Mouse (Mus musculus) hindbrain, postnatal 0 days (tissue): ENCODE measurements around the gene Pcsk1n. TPM values are rescaled to one million over a fixed set of nuclear protein-coding genes. Genes with fewer than 3 reads are reported as not detected.

Source experiments
- ATAC-seq: fragments of 200-750 bp; cut with Nextera tagmentation; 2 replicates; pipeline ENCODE4 v1.8.0; 2017; ENCODE audit warnings: mild to moderate bottlenecking, moderate TSS enrichment, moderate library complexity
- DNase-seq: peaks from one replicate; pipeline ENCODE4 v3.0.0-alpha.2; 2015; ENCODE audit warnings: low spot score
- H3K27ac ChIP-seq: fragments of 300-500 bp; sonication (generic); 2 replicates; pipeline ENCODE4 v1.5.1; 2014; ENCODE audit warnings: mild to moderate bottlenecking
- H3K27me3 ChIP-seq: fragments of 300-500 bp; sonication (generic); 2 replicates; pipeline ENCODE4 v1.6.1; 2014; ENCODE audit warnings: low read length, mixed read lengths; ENCODE audit not compliant: insufficient read depth
- H3K36me3 ChIP-seq: fragments of 300-500 bp; sonication (generic); 2 replicates; pipeline ENCODE4 v1.6.1; 2014; ENCODE audit warnings: low read length, mixed read lengths; ENCODE audit not compliant: insufficient read depth
- H3K4me1 ChIP-seq: fragments of 300-500 bp; sonication (generic); 2 replicates; pipeline ENCODE4 v1.6.1; 2014; ENCODE audit warnings: antibody characterized with exemption, low read length, mixed read lengths; ENCODE audit not compliant: insufficient read depth
- H3K4me2 ChIP-seq: fragments of 300-500 bp; sonication (generic); 2 replicates; pipeline ENCODE4 v1.6.1; 2014; ENCODE audit warnings: low read depth, mild to moderate bottlenecking, low read length, moderate library complexity, mixed read lengths
- H3K4me3 ChIP-seq: fragments of 300-500 bp; sonication (generic); 2 replicates; pipeline ENCODE4 v1.5.1; 2014; ENCODE audit warnings: low read length
- H3K9ac ChIP-seq: fragments of 300-500 bp; sonication (generic); replicated peaks from 2 replicates; pipeline ENCODE4 v1.6.1; 2014; ENCODE audit warnings: mild to moderate bottlenecking, low read length, moderate library complexity, mixed read lengths
- H3K9me3 ChIP-seq: fragments of 300-500 bp; sonication (generic); 2 replicates; pipeline ENCODE4 v1.6.1; 2016; ENCODE audit warnings: low read length, mixed read lengths
- CTCF ChIP-seq: IDR thresholded peaks from 2 replicates; pipeline ENCODE4 v1.5.1; 2016; ENCODE audit warnings: antibody characterized with exemption, control low read depth, low read depth
- WGBS: fragments of 180-500 bp; shearing (Covaris S2); extraction: QIAGEN DNeasy Blood & Tissue Kit; methylation state at CpG from one replicate; pipeline ENCODE4 v1.1.7; 2014; 5-methylcytosine and 5-hydroxymethylcytosine counted together
- polyA plus RNA-seq: library from polyadenylated mRNA; unstranded; fragments of >200 nt; fragmentation: Nextera tagmentation; extraction: Ambion mirVana; gene quantifications from 2 replicates; pipeline ENCODE4 v1.2.1, GENCODE M21; 2015
- total RNA-seq: library from RNA; depleted of rRNA; stranded (reverse); fragments of >200 nt; gene quantifications from 2 replicates; pipeline ENCODE4 v1.2.3, GENCODE M21; 2014

The Pcsk1n gene
- total and polyA plus RNA-seq, 2 experiments from 2014 or later, result 124 to 465 TPM

- WGBS, result 76% methylated on average over 8 of the region's 8 CpGs
Measured at GRCm38 (mm10) chrX:7945618-7946017, 26.0 kb downstream of the Pcsk1n start.

GRCm38 (mm10) chrX:7947108-7947899 lies 27.7 kb downstream of the Pcsk1n start, which contains the start of gene Hdac6:
TSS of gene Hdac6 (minus strand) at chrX:7947889.
- Histone ChIP-seq H3K27ac (peak within 1 kb of the TSS; percentile 75), H3K9me3 (no peaks in the 10 kb centered on the region), H3K36me3 (no peaks in the 10 kb centered on the region), H3K4me3 (peak within 1 kb of the TSS; percentile 45), H3K4me1 (no peaks in the 10 kb centered on the region), H3K4me2 (peak within 1 kb of the TSS; percentile 55), H3K27me3 (no peaks in the 10 kb centered on the region), H3K9ac (peak within 1 kb of the TSS; percentile 52)
- ATAC-seq (peak; percentile 43), DNase-seq (peak; percentile 7)
- 35% methylated on average over 33 of the region's 37 CpGs for WGBS
- no peak for TF ChIP-seq CTCF

More at GRCm38 (mm10) chrX:7945618-7946017, 26.0 kb downstream of the Pcsk1n start:
- Histone ChIP-seq H3K27ac (no peak overlapping the region), H3K9me3 (no peaks in the 10 kb centered on the region), H3K4me1 (no peaks in the 10 kb centered on the region), H3K4me2 (no peak overlapping the region), H3K9ac (no peak overlapping the region), H3K36me3 (no peaks in the 10 kb centered on the region), H3K27me3 (no peaks in the 10 kb centered on the region), H3K4me3 (no peak overlapping the region)
- no peak for ATAC-seq
- DNase-seq, result no peak
- no peak for TF ChIP-seq CTCF

GRCm38 (mm10) chrX:7947900-7948492 lies 28.4 kb downstream of the Pcsk1n start:
- no peaks in the 10 kb centered on the region for H3K36me3 ChIP-seq
- H3K4me1 ChIP-seq, result no peaks in the 10 kb centered on the region
- WGBS, result 26% methylated on average over 38 of the region's 38 CpGs
- peak; percentile 94 for DNase-seq
- H3K4me2 ChIP-seq, result peak overlapping the region; percentile 52
- H3K27ac ChIP-seq, result peak overlapping the region; percentile 75
- TF ChIP-seq CTCF, result no peak
- no peaks in the 10 kb centered on the region for H3K27me3 ChIP-seq
- peak overlapping the region; percentile 52 for H3K9ac ChIP-seq
- no peaks in the 10 kb centered on the region for H3K9me3 ChIP-seq
- H3K4me3 ChIP-seq, result peak overlapping the region; percentile 45
- ATAC-seq, result peak; percentile 98

GRCm38 (mm10) chrX:7950091-7950490 lies 30.5 kb downstream of the Pcsk1n start:
- ATAC-seq (no peak), DNase-seq (no peak)
- Histone ChIP-seq H3K9me3 (no peaks in the 10 kb centered on the region), H3K4me1 (no peaks in the 10 kb centered on the region), H3K4me3 (no peak overlapping the region), H3K27me3 (no peaks in the 10 kb centered on the region), H3K4me2 (no peak overlapping the region), H3K9ac (no peak overlapping the region), H3K27ac (no peak overlapping the region), H3K36me3 (no peaks in the 10 kb centered on the region)
- no peak for TF ChIP-seq CTCF
- 89% methylated on average over 7 of the region's 7 CpGs for WGBS

- Histone ChIP-seq H3K4me1 (no peaks in the 10 kb centered on the region), H3K27ac (no peak overlapping the region), H3K27me3 (no peaks in the 10 kb centered on the region), H3K9ac (no peak overlapping the region), H3K4me3 (no peak overlapping the region), H3K9me3 (no peaks in the 10 kb centered on the region), H3K36me3 (no peaks in the 10 kb centered on the region), H3K4me2 (no peak overlapping the region)
- no peak for ATAC-seq
- 94% methylated on average over 9 of the region's 9 CpGs for WGBS
- no peak for DNase-seq
- no peak for TF ChIP-seq CTCF
Measured at GRCm38 (mm10) chrX:7958868-7959267, 39.2 kb downstream of the Pcsk1n start.

- H3K9me3 ChIP-seq, result no peaks in the 10 kb centered on the region
- no peaks in the 10 kb centered on the region for H3K4me1 ChIP-seq
- H3K36me3 ChIP-seq, result no peaks in the 10 kb centered on the region
- no peak overlapping the region for H3K4me3 ChIP-seq
- H3K9ac ChIP-seq, result no peak overlapping the region
- 76% methylated on average over 7 of the region's 7 CpGs for WGBS
- no peak overlapping the region for H3K27ac ChIP-seq
- ATAC-seq, result no peak
- no peaks in the 10 kb centered on the region for H3K27me3 ChIP-seq
- no peak overlapping the region for H3K4me2 ChIP-seq
- TF ChIP-seq CTCF, result no peak
- no peak for DNase-seq
Measured at GRCm38 (mm10) chrX:7963829-7964626, 44.4 kb downstream of the Pcsk1n start.
